Mouse (Mus musculus): ENCODE measurements around the gene Dennd2c. TPM values are rescaled to one million over a fixed set of nuclear protein-coding genes. Genes with fewer than 3 reads are reported as not detected.

Dennd2c gene
- polyA plus RNA-seq, 1 experiment = 0.44 TPM

DNA sequence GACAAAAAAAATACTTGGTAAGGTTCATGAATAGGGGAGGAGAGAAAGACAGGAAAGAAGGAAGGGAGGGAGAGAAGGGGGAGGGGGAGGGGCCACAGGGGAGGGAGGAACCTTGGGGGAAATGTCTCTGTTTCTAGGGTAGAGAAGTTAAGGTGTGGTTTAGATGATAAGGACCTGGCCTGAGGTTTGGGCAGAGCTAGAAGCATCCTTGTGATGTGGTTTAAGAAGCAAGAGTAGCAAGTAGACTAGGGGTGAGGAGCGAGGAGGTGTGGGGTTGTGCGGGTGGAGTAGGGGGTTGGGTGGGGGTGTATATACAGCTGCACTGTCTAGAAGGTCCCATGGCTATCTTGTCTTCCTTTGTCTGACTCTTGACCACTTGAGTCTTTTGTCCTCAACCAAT, 10.7 kb upstream of the Dennd2c start:
- no peak overlapping the region for H3K4me3 ChIP-seq (ENCODE audit: insufficient read depth, low read depth, low read length)
- H3K4me1 ChIP-seq (ENCODE audit: control insufficient read depth, insufficient read depth, insufficient read length, low read length) = no peaks in the 10 kb centered on the region

DNA sequence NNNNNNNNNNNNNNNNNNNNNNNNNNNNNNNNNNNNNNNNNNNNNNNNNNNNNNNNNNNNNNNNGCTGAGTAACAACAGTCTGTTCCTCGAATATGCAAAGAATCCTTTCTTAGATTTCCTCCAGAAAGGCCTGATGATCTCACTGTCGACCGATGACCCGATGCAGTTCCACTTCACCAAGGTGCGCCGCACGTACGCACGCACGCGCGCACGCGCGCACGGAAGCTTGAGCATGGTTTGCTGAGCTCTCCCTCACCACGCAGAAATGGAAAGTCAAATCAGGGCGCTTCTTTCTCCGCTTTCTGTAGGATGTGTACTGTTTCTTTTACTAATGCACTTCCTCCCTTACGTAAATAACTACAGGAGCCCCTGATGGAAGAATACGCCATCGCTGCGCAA, 3.7 kb upstream of the Dennd2c start:
- Histone ChIP-seq H3K4me3 (ENCODE audit: insufficient read depth, low read depth, low read length) (no peak overlapping the region), H3K4me1 (ENCODE audit: control insufficient read depth, insufficient read depth, insufficient read length, low read length) (0 out of 2 replicates have a peak, but pooled peaks cover 2% of the 10 kb centered on the region), H3K27ac (replicated peaks; ENCODE audit: low read depth, low read length) (no peak overlapping the region)

More for the DNA sequence above, 10.7 kb upstream of the Dennd2c start:
- no peak overlapping the region for H3K27ac ChIP-seq (replicated peaks; ENCODE audit: low read depth, low read length)

DNA sequence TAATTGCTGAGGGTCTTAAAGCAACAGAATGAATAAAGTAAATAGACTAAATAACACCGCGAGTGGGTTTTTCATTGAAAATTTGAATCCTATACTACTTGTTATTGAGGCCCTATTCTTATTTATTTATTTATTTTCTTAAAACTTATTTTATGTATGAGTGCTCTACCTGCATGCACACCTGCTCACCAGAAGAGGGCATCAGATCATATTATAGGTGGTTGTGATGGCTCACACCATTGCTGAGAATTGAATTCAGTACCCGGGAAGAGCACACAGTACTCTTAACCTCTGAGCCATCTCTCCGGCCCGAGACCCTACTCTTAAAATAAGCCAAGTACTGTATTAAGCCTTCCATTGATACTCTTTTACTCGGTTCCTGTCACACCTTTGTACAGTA, 2.7 kb upstream of the Dennd2c start:
- Histone ChIP-seq H3K27ac (replicated peaks; ENCODE audit: low read depth, low read length) (no peak overlapping the region), H3K4me3 (ENCODE audit: insufficient read depth, low read depth, low read length) (no peak overlapping the region), H3K4me1 (ENCODE audit: control insufficient read depth, insufficient read depth, insufficient read length, low read length) (0 out of 2 replicates have a peak, but pooled peaks cover 2% of the 10 kb centered on the region)

DNA sequence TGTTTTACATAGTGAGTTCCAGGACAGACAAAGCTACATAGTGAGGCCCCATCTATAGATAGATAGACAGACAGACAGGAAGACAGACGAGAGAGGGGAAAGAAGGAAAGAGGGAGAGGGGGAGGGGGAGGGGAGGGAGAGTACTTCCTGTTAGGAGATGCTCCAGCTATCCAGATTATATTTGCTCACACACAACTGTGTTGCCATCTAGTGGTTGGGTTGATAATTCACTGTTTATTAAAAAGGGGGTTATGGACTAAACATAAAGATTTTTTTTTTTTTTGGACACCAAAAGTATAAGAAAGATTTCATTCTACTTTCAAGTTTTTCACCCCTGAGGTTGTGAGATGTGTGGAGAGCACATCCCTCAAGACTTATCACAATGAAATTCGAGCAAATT, 1.7 kb upstream of the Dennd2c start:
- H3K4me3 ChIP-seq (ENCODE audit: insufficient read depth, low read depth, low read length) = no peak overlapping the region
- H3K27ac ChIP-seq (replicated peaks; ENCODE audit: low read depth, low read length) = no peak overlapping the region
- H3K4me1 ChIP-seq (ENCODE audit: control insufficient read depth, insufficient read depth, insufficient read length, low read length) = 0 out of 2 replicates have a peak, but pooled peaks cover 2% of the 10 kb centered on the region

DNA sequence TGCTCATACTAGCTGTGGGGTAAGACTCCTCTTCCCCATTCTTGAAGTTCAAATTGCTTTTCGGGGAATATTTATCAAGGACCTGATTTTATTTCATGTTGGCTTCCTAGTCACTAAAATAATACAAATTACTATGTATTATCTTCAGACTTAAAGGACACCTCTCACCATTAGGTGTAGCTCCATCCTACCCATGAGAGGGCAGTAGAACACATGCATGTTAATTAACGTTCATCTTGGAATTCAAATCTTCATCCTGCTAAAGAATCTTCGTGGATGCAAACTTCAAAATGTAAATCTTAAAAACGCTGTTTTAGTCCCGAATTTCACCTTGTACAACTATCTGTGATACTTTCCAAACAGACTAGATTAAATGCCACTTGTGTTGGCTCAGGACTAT, 1.2 kb upstream of the Dennd2c start:
- no peak overlapping the region for H3K4me3 ChIP-seq (ENCODE audit: insufficient read depth, low read depth, low read length)
- H3K4me1 ChIP-seq (ENCODE audit: control insufficient read depth, insufficient read depth, insufficient read length, low read length) = 0 out of 2 replicates have a peak, but pooled peaks cover 2% of the 10 kb centered on the region
- no peak overlapping the region for H3K27ac ChIP-seq (replicated peaks; ENCODE audit: low read depth, low read length)

DNA sequence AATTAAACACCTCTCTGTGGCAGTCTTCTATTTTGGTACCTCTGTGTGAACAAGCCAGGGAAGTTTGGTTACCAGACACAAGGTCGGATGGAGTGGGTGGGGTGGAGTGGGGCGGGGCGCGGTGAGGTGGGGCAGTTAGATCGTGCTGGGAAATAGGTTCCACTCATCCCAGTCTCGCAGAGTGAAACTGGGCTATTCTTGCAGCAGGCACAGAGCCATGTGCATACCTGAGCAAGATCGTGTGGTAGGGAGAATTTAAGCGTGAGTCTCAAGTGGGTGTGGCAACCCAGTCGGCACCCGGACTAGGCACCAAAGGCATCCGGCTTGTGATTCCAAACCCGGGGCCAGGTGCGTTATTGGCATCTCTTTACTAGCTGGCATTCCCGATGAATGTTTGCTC, 495 bp upstream of the Dennd2c start:
- Histone ChIP-seq H3K27ac (replicated peaks; ENCODE audit: low read depth, low read length) (no peak overlapping the region), H3K4me1 (ENCODE audit: control insufficient read depth, insufficient read depth, insufficient read length, low read length) (0 out of 2 replicates have a peak, but pooled peaks cover 2% of the 10 kb centered on the region), H3K4me3 (ENCODE audit: insufficient read depth, low read depth, low read length) (peak overlapping the region; percentile 64)

DNA sequence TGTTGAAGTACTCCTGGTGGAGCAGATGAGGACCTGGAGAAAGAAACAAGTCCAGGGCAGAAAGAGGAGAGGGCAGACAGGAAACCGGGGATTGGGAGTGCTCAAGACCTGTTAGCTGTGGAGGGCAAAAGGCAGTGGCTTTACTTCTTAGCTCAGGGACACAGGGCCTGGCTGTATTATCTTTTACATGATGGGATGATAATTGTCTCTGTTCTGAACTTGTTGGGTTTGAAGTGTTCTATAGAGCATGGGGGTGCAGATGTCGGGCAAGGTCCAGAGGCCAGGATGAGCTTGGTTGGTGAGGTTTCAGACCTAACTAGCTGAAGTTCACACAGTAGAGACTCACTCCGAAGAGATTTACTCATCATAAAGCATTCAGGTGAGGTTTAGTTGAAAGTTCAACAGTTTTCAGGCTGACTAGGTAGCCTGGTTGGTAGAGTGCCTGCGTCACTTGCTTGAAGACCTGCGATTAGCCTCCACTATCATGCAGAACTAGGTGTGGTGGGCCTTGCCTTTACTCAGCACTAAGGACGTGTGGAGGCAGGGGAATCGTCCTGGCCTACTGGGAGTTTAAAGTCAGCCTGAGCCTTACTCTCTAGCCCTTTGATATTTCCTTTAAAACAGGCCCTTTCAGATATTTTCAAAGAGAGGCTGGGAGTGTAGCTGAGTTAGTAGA, 5.3 kb downstream of the Dennd2c start:
- H3K4me3 ChIP-seq (ENCODE audit: insufficient read depth, low read depth, low read length) = no peak overlapping the region
- no peaks in the 10 kb centered on the region for H3K4me1 ChIP-seq (ENCODE audit: control insufficient read depth, insufficient read depth, insufficient read length, low read length)
- no peak overlapping the region for H3K27ac ChIP-seq (replicated peaks; ENCODE audit: low read depth, low read length)

DNA sequence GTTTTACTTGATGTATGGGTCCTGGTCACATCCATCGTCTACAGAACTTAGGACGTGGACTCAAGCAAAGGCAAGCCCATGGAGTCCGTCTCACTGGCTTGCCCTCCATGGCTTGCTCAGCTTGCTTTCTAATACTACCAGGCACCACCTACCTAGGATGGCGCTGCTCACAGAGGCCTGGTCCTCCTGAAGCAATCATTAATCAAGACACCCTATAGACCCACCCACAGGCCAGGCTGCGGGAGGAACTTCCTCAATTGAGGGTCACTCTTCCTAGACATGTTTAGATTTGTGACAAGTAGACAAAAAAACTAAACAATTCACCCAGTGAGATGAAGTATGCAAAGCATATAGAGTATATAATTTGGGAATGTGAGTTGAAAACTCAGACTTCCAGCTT, 9.8 kb downstream of the Dennd2c start:
- H3K4me1 ChIP-seq (ENCODE audit: control insufficient read depth, insufficient read depth, insufficient read length, low read length) = no peaks in the 10 kb centered on the region
- no peak overlapping the region for H3K4me3 ChIP-seq (ENCODE audit: insufficient read depth, low read depth, low read length)
- no peak overlapping the region for H3K27ac ChIP-seq (replicated peaks; ENCODE audit: low read depth, low read length)

DNA sequence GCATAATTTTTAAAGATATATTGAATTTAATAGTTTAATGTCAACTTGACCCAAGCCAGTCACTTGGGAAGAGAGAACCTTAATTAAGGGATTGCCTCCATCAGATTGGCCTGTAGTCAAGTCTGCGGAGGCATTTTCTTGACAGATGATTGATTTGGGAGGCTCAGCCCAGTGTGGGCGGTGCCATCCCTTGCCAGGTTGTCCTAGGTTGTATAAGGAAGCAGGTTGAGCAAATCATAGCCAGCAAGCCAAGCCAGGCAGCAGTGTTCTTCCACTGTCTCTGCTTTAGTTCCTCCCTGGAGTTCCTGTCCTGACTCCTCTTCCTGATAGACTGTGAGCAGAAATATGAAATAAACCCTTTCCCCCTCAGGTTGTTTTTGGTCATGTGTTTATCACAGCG, 21.2 kb downstream of the Dennd2c start:
- H3K27ac ChIP-seq (replicated peaks; ENCODE audit: low read depth, low read length) = no peak overlapping the region
- peaks cover 4% of the 10 kb centered on the region; the same call in 1 of the 2 replicates for H3K4me1 ChIP-seq (ENCODE audit: control insufficient read depth, insufficient read depth, insufficient read length, low read length)
- no peak overlapping the region for H3K4me3 ChIP-seq (ENCODE audit: insufficient read depth, low read depth, low read length)

DNA sequence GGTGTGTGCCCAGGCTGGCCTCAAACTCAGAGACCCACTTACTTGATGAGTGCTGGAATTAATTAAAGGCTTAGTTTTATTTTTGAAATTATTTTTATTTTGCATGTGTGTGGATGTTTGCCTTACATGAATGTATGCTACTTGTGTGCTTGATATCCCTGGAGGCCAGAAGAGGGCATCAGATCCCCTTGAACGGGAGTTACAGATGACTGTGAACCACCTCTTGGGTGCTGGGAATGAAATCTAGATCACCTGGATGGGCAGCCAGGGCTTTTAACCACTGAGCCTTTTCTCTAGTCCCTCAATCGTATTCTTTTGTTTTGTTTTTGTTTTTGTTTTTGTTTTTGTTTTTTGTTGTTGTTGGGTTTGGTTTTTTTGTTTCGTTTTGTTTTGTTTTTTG, 23.7 kb downstream of the Dennd2c start:
- Histone ChIP-seq H3K4me1 (ENCODE audit: control insufficient read depth, insufficient read depth, insufficient read length, low read length) (peaks cover 4% of the 10 kb centered on the region), H3K27ac (replicated peaks; ENCODE audit: low read depth, low read length) (no peak overlapping the region), H3K4me3 (ENCODE audit: insufficient read depth, low read depth, low read length) (no peak overlapping the region)

DNA sequence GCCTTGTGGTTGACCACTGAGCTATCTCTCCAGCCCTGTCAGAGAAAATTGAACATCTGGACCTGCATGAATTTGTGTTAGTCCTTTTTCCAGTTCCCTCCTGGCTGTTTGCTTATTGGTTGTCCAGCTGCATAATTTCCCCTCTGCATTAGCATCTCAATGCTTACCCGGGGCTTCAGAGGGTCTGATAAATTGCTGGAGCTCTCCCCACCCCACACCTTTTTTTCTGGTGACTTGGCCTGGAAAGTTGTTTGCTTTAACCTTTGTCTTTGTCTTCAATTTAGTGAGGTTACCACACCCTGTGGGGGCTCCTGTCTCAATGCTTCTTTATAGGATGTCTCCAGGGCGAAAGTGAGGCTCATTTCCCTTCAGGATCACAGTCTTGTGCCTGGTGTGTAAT, 24.8 kb downstream of the Dennd2c start:
- Histone ChIP-seq H3K27ac (replicated peaks; ENCODE audit: low read depth, low read length) (no peak overlapping the region), H3K4me1 (ENCODE audit: control insufficient read depth, insufficient read depth, insufficient read length, low read length) (peaks cover 8% of the 10 kb centered on the region), H3K4me3 (ENCODE audit: insufficient read depth, low read depth, low read length) (no peak overlapping the region)

DNA sequence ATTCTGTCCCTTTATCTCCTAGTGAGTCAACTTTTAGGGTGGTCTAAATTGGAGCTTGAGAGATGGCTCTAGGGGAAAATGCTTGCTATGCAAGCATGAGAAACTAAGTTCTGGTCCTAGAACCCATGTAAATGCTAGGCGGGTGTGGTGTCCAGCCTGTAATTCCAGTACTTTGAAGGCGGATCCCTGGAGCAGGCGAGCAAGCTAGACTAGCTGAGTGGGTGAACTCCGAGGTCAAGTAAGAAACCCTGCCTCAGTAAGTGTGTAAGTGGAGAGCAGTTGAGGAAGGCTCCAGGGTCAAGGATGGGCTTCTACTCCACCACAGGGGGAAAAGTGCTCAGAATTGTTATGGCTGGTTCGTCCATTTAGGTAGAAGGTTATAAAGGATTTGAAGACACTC, 25.3 kb downstream of the Dennd2c start:
- no peak overlapping the region for H3K27ac ChIP-seq (replicated peaks; ENCODE audit: low read depth, low read length)
- H3K4me1 ChIP-seq (ENCODE audit: control insufficient read depth, insufficient read depth, insufficient read length, low read length) = peaks cover 8% of the 10 kb centered on the region
- H3K4me3 ChIP-seq (ENCODE audit: insufficient read depth, low read depth, low read length) = no peak overlapping the region

DNA sequence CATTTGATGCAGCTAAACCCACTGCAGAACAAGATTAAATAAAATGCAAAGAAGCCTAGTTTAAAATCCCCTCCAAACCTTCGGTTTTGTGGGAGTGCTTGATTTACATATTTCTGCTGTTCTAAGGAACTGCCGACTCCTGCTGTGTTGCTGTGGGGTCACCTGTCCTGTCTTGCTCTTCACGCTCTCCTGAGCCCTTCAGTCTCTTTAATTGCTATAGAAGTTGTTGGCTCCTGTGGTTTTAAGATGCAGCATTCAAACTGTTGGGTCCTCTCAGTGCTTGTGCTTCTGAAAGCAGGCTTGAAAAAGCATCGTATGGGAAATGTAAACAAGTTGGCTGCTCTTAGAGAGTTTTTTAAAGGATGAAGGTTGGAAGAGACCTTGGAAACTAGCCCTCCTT, 25.8 kb downstream of the Dennd2c start:
- Histone ChIP-seq H3K27ac (replicated peaks; ENCODE audit: low read depth, low read length) (no peak overlapping the region), H3K4me3 (ENCODE audit: insufficient read depth, low read depth, low read length) (no peak overlapping the region), H3K4me1 (ENCODE audit: control insufficient read depth, insufficient read depth, insufficient read length, low read length) (peaks cover 8% of the 10 kb centered on the region)

DNA sequence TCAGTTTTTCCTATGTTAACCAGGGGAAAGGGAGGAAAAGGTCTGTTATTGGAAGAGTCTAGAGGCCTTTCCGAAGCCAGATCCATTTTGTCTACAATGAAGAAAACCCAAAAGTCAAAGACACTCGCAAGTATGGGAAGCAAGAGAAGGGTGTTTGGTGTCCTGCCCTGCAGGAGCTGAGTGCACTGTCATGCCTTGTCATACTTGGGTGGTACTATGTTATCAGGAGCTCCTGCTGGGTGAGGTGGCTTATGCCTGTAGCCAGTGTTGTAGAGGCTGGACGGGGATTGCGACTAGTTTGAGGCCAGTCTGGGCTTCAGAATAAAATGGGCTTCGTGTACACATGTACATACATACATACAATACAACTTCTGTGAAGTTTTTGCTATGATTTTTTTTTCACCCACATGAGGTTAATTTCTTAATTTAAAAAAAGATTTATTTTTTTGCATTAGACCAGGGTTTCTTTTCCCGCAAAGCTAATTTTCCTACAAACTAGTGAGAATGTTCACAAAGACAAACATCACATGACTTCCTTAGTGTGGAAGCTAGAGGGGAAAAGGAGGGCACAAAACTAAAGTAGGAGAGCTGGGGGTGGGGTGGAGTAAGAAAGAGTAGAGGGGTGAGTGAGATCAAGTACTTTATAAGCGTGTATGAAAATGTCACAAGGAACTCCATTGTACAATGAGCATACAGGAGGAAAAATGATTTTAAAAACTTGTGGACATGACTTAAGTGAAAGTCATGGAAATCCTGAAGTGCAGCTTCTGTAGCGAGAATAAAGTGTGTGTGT, 27.2 kb downstream of the Dennd2c start:
- Histone ChIP-seq H3K4me1 (ENCODE audit: control insufficient read depth, insufficient read depth, insufficient read length, low read length) (peaks cover 8% of the 10 kb centered on the region), H3K4me3 (ENCODE audit: insufficient read depth, low read depth, low read length) (no peak overlapping the region), H3K27ac (replicated peaks; ENCODE audit: low read depth, low read length) (peak overlapping the region; percentile 57)

DNA sequence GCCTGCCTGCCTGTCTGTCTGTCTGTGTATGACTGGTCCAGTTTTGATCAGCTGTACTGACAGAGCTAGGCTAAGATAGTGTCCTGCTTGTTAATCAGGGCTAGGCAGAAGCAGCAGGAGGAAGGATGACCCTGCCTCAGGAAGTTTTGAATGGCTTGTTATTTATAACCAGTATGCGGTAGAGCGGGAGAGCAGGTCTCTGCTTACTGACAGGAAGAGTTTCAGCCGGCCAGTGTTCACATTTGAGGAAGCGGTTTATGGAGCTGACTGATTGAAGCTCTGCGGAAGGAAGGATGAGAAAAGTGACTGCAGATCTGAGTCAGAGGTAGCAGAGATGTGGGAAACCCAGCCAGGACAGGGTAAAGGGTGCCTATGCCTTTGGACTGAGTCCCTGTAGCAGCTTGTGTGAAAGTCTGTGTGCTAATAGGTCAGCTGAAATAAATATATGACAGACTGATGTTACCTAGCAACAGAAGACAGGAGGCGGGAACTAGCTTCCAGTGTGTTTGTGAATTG, 27.9 kb downstream of the Dennd2c start:
- Histone ChIP-seq H3K27ac (replicated peaks; ENCODE audit: low read depth, low read length) (peak overlapping the region; percentile 57; the same call in 1 of the 2 replicates), H3K4me3 (ENCODE audit: insufficient read depth, low read depth, low read length) (no peak overlapping the region; the same call in 1 of the 2 replicates), H3K4me1 (ENCODE audit: control insufficient read depth, insufficient read depth, insufficient read length, low read length) (peaks cover 8% of the 10 kb centered on the region)

All from brown adipose tissue, adult 24 weeks (tissue).